Mouse (Mus musculus) intestine, embryonic 16.5 days (tissue): ENCODE measurements at regions not wholly inside any gene's neighbourhood (a gene's known extent, or its start where the extent isn't known, plus 50 kb on each side); places are given as distances from the start of the nearest gene placed in this dataset.
A peak's percentile ranks its signal among the peaks of the same experiment; 100 is the strongest.

Experiments
- ATAC-seq: fragments of 200-750 bp; cut with Nextera tagmentation; 2 replicates; pipeline ENCODE4 v1.8.0; 2017; ENCODE audit warnings: moderate TSS enrichment, moderate library complexity
- H3K27ac ChIP-seq: fragments of 300-500 bp; sonication (generic); 2 replicates; pipeline ENCODE4 v1.5.1; 2014; ENCODE audit warnings: mild to moderate bottlenecking, low read length
- H3K27me3 ChIP-seq: fragments of 300-500 bp; sonication (generic); replicated peaks from 2 replicates; pipeline ENCODE4 v1.6.1; 2014; ENCODE audit warnings: low read length, control low read depth, mixed read lengths; ENCODE audit not compliant: control insufficient read depth, insufficient read depth
- H3K36me3 ChIP-seq: fragments of 300-500 bp; sonication (generic); 2 replicates; pipeline ENCODE4 v1.6.1; 2014; ENCODE audit warnings: low read length, control low read depth; ENCODE audit not compliant: control insufficient read depth, insufficient read depth
- H3K4me1 ChIP-seq: fragments of 300-500 bp; sonication (generic); 2 replicates; pipeline ENCODE4 v1.6.1; 2014; ENCODE audit warnings: low read length, control low read depth, mixed read lengths; ENCODE audit not compliant: control insufficient read depth, insufficient read depth
- H3K4me2 ChIP-seq: fragments of 300-500 bp; sonication (generic); 2 replicates; pipeline ENCODE4 v1.6.1; 2014; ENCODE audit warnings: low read depth, low read length, control low read depth
- H3K4me3 ChIP-seq: fragments of 300-500 bp; sonication (generic); 2 replicates; pipeline ENCODE4 v1.5.1; 2014; ENCODE audit warnings: mild to moderate bottlenecking, low read length
- H3K9ac ChIP-seq: fragments of 300-500 bp; sonication (generic); 2 replicates; pipeline ENCODE4 v1.6.1; 2014; ENCODE audit warnings: low read depth, low read length
- H3K9me3 ChIP-seq: fragments of 300-500 bp; sonication (generic); 2 replicates; pipeline ENCODE4 v1.6.1; 2016; ENCODE audit warnings: low read length, control low read depth; ENCODE audit not compliant: control insufficient read depth
- WGBS: fragments of 180-500 bp; shearing (Covaris S2); extraction: QIAGEN DNeasy Blood & Tissue Kit; methylation state at CpG from one replicate; pipeline ENCODE4 v1.1.7; 2014; 5-methylcytosine and 5-hydroxymethylcytosine counted together

DNA sequence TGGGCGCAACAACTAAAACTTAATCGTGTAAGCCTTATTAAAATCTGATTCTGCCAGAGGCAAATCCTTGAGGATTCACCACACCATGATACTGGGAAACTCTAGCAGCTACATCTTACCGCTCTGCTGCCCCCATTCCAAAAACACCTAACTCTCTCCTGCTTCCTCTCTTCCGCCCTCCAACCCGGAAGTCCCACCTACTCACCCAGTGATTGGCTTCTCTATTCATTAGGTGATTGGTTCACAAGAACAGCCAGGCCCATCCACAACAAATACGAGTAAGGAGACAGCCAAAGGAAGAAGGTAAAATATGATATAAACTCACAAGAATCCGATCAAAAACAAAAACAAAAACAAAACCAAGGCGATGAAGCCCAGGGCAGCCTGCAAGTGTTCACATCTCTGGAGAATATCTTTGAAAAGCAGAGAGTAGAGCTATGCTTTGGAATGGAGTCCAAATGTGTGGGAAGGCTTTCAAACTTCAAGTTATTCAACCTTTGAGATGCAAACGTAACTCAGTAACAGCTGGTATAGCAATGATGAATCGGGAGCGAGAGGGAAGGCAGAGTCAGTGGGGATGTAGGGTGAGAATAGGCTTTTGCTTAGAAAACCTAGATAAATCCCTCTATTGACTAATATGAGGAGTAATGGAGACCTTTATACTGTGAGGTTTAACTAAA lies 76.5 kb upstream of the Arid2 start:
- Histone ChIP-seq H3K9me3 (no peaks in the 10 kb centered on the region), H3K4me1 (no peaks in the 10 kb centered on the region), H3K36me3 (no peaks in the 10 kb centered on the region), H3K27me3 (no peaks in the 10 kb centered on the region), H3K4me2 (no peak overlapping the region), H3K9ac (no peak overlapping the region), H3K27ac (no peak overlapping the region), H3K4me3 (no peak overlapping the region)
- no peak for ATAC-seq
- WGBS = 82% methylated on average over 11 of the region's 11 CpGs

DNA sequence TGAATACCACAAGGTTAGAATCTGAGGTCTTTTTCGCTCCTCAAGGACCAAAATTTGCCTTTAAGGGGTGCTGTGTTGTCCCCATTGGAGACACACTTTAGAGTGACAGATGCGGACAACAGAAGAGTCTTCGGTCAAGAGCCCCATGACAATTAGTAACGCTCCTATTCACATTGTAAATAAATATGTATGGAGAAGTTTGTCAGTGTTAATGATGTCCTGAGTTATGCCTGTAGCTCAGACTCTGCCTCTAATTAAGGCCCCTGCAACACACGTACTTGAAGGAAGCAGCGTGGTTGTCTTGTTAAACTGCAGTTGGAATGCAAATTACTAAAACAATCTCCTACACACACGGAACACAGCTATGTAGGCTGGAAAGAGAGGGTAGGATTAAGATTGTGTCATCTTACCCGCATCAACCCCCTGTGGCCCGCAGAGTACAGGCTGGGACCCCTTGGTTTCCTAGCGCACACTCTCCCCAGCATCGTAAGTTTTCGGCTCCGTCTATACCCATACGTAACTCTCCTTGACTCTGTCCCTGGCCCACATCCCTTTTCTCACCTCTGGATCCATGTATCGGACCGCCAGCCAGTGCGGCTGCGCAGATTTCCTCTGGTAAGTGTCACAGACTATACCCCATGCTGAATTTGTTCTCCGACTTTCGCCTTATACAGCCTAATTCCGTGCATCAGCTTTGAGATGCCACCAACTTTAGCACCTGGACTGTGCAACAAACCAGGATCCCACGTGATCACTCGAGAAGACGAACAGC lies 73.6 kb upstream of the Arid2 start:
- ATAC-seq = no peak

DNA sequence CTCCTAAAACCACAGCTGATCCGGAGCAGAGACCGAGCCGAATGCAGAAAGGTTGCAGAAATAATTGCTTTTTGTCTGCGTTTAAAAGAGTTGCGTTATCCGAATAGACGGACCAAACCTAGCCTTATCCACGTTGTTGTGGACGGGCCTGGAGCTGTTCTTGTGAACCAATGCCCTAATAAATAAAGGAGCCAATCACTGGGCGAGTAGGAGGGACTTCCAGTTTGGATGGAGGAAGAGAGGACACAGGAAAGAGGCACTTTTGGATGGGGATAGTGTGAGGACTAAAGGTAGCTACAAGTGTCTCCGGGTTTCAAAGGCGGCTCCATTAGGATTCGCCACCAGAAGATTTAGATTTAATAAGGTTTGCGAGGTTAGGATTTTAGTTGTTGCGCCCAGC lies 69.4 kb upstream of the Arid2 start:
- Histone ChIP-seq H3K4me3 (no peak overlapping the region), H3K4me1 (no peaks in the 10 kb centered on the region), H3K36me3 (no peaks in the 10 kb centered on the region), H3K4me2 (no peak overlapping the region), H3K27me3 (no peaks in the 10 kb centered on the region), H3K9me3 (no peaks in the 10 kb centered on the region), H3K9ac (no peak overlapping the region), H3K27ac (no peak overlapping the region)
- ATAC-seq = no peak
- WGBS = 92% methylated on average over 15 of the region's 15 CpGs

More for the DNA sequence above, 73.6 kb upstream of the Arid2 start:
- Histone ChIP-seq H3K4me1 (no peaks in the 10 kb centered on the region), H3K9ac (no peak overlapping the region), H3K36me3 (no peaks in the 10 kb centered on the region), H3K27ac (no peak overlapping the region), H3K27me3 (no peaks in the 10 kb centered on the region), H3K4me3 (no peak overlapping the region), H3K4me2 (no peak overlapping the region), H3K9me3 (no peaks in the 10 kb centered on the region)
- 88% methylated on average over 24 of the region's 24 CpGs for WGBS

DNA sequence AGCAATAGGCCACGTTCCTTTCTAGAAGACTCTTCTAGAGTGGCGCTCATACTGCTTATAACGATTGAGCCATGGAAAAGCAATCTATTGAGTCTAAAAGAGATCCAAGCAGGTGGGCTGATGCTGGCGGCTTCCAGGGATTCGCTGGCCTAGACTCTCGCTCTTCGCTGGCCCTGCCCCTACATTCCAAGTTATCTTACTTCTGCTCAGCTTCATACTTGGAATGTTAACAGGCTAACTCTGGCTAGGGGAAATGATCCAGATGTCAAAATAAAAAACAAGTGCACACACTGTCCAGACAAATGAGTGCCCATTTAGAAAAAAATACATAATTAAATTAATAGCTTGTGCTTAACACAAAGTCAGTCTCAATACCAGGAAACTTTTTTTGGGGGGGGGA lies 67.6 kb upstream of the Arid2 start:
- WGBS = 74% methylated on average over 7 of the region's 7 CpGs
- Histone ChIP-seq H3K36me3 (no peaks in the 10 kb centered on the region), H3K4me2 (no peak overlapping the region), H3K4me3 (no peak overlapping the region), H3K9ac (no peak overlapping the region), H3K27ac (no peak overlapping the region), H3K27me3 (no peaks in the 10 kb centered on the region), H3K9me3 (no peaks in the 10 kb centered on the region), H3K4me1 (no peaks in the 10 kb centered on the region)
- ATAC-seq = no peak

DNA sequence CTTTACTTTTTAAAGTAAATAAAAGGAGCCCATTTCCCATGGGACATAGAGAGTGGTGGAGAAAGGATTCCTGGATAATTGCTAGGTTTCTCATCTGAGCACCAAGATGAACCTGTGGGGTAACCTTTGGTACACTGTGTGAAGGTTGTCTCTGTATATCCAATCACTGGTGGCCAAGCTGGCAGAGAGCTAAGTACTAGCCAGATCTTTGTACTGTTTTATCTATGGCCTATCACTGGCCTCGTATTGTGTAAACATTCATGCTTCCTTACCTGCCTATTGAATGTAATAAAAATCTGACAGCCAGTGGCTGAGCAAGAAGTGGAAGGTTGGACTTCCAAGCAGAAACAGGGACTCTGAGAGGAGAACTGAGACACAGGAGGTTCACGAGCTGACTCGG lies 55.3 kb upstream of the Arid2 start:
- whole genome bisulfite sequencing = 55% methylated on average over 3 of the region's 3 CpGs
- no peaks in the 10 kb centered on the region for H3K36me3 ChIP-seq

DNA sequence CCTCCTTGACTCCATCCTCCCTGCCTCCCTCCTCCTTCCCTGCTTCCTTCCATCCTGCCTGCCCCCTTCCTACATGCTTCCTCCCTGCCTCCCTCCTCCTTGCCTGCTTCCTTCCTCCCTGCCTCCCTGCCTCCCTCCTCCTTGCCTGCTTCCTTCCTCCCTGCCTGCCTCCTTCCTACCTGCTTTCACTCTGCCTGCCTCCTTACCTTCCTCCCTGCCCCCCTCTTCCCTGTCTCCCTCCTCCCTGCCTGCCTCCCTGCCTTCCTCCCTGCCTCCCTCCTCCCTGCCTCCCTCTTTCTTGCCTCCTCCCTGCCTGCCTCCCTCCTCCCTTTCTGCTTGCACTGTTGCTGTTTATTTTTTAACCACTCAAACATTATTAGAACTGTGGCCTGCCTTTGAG lies 54.2 kb upstream of the Arid2 start:
- Histone ChIP-seq H3K9me3 (no peaks in the 10 kb centered on the region), H3K36me3 (no peaks in the 10 kb centered on the region), H3K27ac (no peak overlapping the region), H3K9ac (no peak overlapping the region), H3K4me1 (no peaks in the 10 kb centered on the region), H3K4me3 (no peak overlapping the region), H3K4me2 (no peak overlapping the region), H3K27me3 (no peaks in the 10 kb centered on the region)
- peak; percentile 13; the same call in 1 of the 2 replicates for ATAC-seq

More for the DNA sequence above, 55.3 kb upstream of the Arid2 start:
- Histone ChIP-seq H3K4me3 (no peak overlapping the region), H3K27ac (no peak overlapping the region), H3K27me3 (no peaks in the 10 kb centered on the region), H3K9ac (no peak overlapping the region), H3K9me3 (no peaks in the 10 kb centered on the region), H3K4me1 (no peaks in the 10 kb centered on the region), H3K4me2 (no peak overlapping the region)
- peak; percentile 96 for ATAC-seq

DNA sequence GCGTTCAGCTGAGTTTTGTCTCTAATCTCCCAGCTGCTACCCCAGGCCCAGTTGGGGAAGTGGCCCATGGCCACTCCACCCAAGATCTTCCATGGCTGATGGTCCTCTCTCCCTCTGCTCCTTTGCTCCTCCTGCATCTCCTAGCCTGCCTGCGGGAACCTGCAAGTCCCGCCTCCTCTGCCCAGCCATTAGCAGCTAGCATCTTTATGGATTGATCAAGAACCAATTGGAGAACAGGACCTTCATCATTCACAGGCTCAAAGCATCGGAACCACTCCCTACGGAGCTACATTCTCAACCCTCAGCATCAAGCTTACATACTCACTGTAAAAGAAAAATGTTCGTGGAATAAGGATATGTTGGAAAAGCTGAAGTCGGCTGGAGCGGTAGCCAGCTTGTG lies 52.5 kb upstream of the Arid2 start:
- WGBS = 60% methylated on average over 8 of the region's 8 CpGs

More for the DNA sequence above, 52.5 kb upstream of the Arid2 start:
- no peak overlapping the region for H3K4me3 ChIP-seq
- no peak overlapping the region for H3K4me2 ChIP-seq
- no peak for ATAC-seq
- H3K27me3 ChIP-seq = no peaks in the 10 kb centered on the region
- no peaks in the 10 kb centered on the region for H3K36me3 ChIP-seq
- H3K27ac ChIP-seq = no peak overlapping the region
- H3K9me3 ChIP-seq = no peaks in the 10 kb centered on the region
- H3K9ac ChIP-seq = no peak overlapping the region
- no peaks in the 10 kb centered on the region for H3K4me1 ChIP-seq
